Mouse (Mus musculus): ENCODE data around the gene Fgfr2. TPM values are rescaled to one million over a fixed set of nuclear protein-coding genes. Genes with fewer than 3 reads are reported as not detected.

Gene Fgfr2
- polyA plus RNA-seq, 1 experiment, result 14.8 TPM

DNA sequence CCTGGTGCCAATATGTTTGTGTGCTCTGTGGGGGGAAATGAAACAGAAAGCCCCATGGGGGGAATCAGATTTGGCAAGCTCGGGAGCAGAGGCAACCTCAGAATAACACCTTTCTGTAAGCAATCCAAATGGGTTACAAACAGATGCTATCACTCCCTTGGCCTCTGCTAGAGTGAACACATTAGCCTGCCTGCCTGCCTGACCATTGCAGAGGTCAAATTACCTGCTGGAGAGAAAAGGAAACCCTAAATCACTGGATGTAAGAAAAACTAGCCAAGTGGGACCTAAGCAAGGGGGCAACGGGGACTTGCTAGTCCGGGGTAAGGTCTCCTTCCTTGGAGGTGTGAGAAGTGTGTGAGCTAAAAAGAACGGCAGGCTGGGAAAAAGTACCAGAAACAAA lies 3004.4 kb downstream of the Fgfr2 start:
- no peak for TF ChIP-seq CTCF (conservative IDR thresholded peaks at IDR 0.05; ENCODE audit: insufficient read depth, insufficient read length, low read depth, low read length)
- TF ChIP-seq POLR2A (IDR thresholded peaks at IDR 0.05; ENCODE audit: low read depth, low read length), result no peak
- Histone ChIP-seq H3K27ac (ENCODE audit: insufficient read depth, low read depth, low read length) (no peak overlapping the region), H3K4me3 (ENCODE audit: insufficient read depth, low read depth, low read length) (no peak overlapping the region), H3K4me1 (ENCODE audit: control insufficient read depth, insufficient read depth, low read length) (no peaks in the 10 kb centered on the region; the same call in 1 of the 2 replicates), H3K36me3 (ENCODE audit: control insufficient read depth, insufficient read depth, low read length) (no peaks in the 10 kb centered on the region), H3K27me3 (replicated peaks; ENCODE audit: control insufficient read depth, insufficient read depth, low read length) (no peaks in the 10 kb centered on the region)
- 51% methylated on average over 4 of the region's 4 CpGs for WGBS
- no peak for DNase-seq

DNA sequence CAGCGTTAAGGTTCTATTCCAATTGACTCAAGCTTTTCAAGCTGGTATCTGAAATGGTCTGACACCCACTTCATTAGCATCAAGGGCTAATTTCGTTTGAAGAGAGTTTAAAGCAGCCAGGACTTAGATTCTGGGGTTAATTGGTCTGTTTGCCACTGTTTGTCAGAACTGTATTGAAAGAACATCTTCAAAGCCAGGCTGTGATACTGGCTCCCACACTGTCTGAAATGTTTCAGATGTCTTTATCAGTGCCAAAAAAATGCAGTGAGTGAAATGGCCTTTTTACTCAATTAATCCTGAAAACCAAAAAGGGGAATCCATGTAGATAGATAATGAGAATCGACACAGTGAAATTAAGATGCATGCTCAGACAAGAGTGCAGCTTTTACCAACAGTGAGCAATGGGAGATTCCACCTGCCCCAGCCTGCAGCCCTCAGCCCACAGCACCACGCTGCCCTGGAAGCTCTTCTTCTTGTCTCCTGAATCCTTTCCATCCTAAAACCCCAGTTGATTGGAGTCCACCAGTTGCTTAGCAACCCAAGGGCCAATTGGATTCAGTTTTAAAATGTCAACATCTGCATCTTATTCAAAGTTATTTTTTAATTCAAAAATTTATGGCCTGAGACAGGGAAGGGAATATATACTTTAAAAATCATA lies 3005.6 kb downstream of the Fgfr2 start:
- 52% methylated on average over 4 of the region's 4 CpGs for WGBS
- no peak overlapping the region for H3K4me3 ChIP-seq (ENCODE audit: insufficient read depth, low read depth, low read length)
- no peak for TF ChIP-seq CTCF (conservative IDR thresholded peaks at IDR 0.05; ENCODE audit: insufficient read depth, insufficient read length, low read depth, low read length)
- H3K4me1 ChIP-seq (ENCODE audit: control insufficient read depth, insufficient read depth, low read length), result no peaks in the 10 kb centered on the region; the same call in 1 of the 2 replicates
- no peak overlapping the region for H3K27ac ChIP-seq (ENCODE audit: insufficient read depth, low read depth, low read length)
- no peaks in the 10 kb centered on the region for H3K27me3 ChIP-seq (replicated peaks; ENCODE audit: control insufficient read depth, insufficient read depth, low read length)
- no peak for DNase-seq
- H3K36me3 ChIP-seq (ENCODE audit: control insufficient read depth, insufficient read depth, low read length), result no peaks in the 10 kb centered on the region

DNA sequence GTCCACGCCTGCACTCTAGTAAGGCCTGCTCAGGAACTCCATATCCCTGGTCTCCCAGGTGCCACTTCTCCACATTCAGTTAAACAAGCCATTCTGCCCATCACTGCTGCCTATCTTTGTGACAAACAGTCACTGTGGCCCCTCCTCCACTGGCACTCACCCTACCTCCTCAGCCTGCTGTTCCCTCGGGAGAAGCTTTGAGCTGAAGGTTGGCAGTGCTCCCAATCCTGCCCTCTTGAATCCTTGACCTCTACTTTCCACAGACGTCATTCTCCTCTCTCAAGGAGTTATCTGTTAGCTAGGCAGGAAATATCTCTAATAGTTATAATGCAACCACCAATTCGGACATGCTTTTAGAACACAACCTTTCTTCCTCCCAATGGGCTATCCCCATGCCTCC lies 3008.7 kb downstream of the Fgfr2 start:
- Histone ChIP-seq H3K4me1 (ENCODE audit: control insufficient read depth, insufficient read depth, low read length) (no peaks in the 10 kb centered on the region; the same call in 1 of the 2 replicates), H3K27me3 (replicated peaks; ENCODE audit: control insufficient read depth, insufficient read depth, low read length) (no peaks in the 10 kb centered on the region), H3K27ac (ENCODE audit: insufficient read depth, low read depth, low read length) (no peak overlapping the region), H3K4me3 (ENCODE audit: insufficient read depth, low read depth, low read length) (no peak overlapping the region), H3K36me3 (ENCODE audit: control insufficient read depth, insufficient read depth, low read length) (no peaks in the 10 kb centered on the region)
- peak; percentile 82 for DNase-seq
- TF ChIP-seq POLR2A (IDR thresholded peaks at IDR 0.05; ENCODE audit: low read depth, low read length) (no peak), CTCF (conservative IDR thresholded peaks at IDR 0.05; ENCODE audit: insufficient read depth, insufficient read length, low read depth, low read length) (no peak)
- 31% methylated on average over 4 of the region's 4 CpGs for WGBS

Other genes with a start within 250 kb of the Fgfr2 start
- 6.8 and 8.2 TPM in 2 replicates for gene Zranb1, start 192.2 kb downstream of the Fgfr2 start, polyA plus RNA-seq (2012; rRNA removed)
- 48.6 and 57.5 TPM in 2 replicates for gene Ctbp2, start 1.0 kb upstream of the Fgfr2 start, polyA plus RNA-seq (2012; rRNA removed)

Data from kidney, adult 2 months (tissue).